Mouse (Mus musculus) midbrain, postnatal 0 days (tissue): ENCODE measurements around the gene Fut7. TPM values are rescaled to one million over a fixed set of nuclear protein-coding genes. Genes with fewer than 3 reads are reported as not detected.
"Not testable (repeated sequence)": the region's sequence is repeated elsewhere in the genome, so short reads cannot be mapped to it uniquely, and the experiment has no call there.

Experiments
- ATAC-seq: fragments of 200-750 bp; cut with Nextera tagmentation; 2 replicates; pipeline ENCODE4 v1.8.0; 2017; ENCODE audit warnings: moderate number of reproducible peaks, mild to moderate bottlenecking, moderate TSS enrichment, moderate library complexity; ENCODE audit not compliant: low FRiP score
- DNase-seq: peaks from one replicate; pipeline ENCODE4 v3.0.0-alpha.2; 2015; ENCODE audit warnings: low spot score
- H3K27ac ChIP-seq: fragments of 300-500 bp; sonication (generic); 2 replicates; pipeline ENCODE4 v1.5.1; 2014; ENCODE audit warnings: low read depth, mild to moderate bottlenecking, low read length, mixed read lengths
- H3K27me3 ChIP-seq: fragments of 300-500 bp; sonication (generic); 2 replicates; pipeline ENCODE4 v1.6.1; 2014; ENCODE audit warnings: low read length, control low read depth, mixed read lengths; ENCODE audit not compliant: insufficient read depth
- H3K36me3 ChIP-seq: fragments of 300-500 bp; sonication (generic); 2 replicates; pipeline ENCODE4 v1.6.1; 2014; ENCODE audit warnings: low read length, control low read depth, mixed read lengths; ENCODE audit not compliant: insufficient read depth
- H3K4me1 ChIP-seq: fragments of 300-500 bp; sonication (generic); 2 replicates; pipeline ENCODE4 v1.6.1; 2014; ENCODE audit warnings: mild to moderate bottlenecking, control low read depth, antibody characterized with exemption, low read length, mixed read lengths; ENCODE audit not compliant: insufficient read depth
- H3K4me2 ChIP-seq: fragments of 300-500 bp; sonication (generic); 2 replicates; pipeline ENCODE4 v1.6.1; 2014; ENCODE audit warnings: low read depth, mild to moderate bottlenecking, low read length, mixed read lengths; ENCODE audit not compliant: poor library complexity, severe bottlenecking
- H3K4me3 ChIP-seq: fragments of 300-500 bp; sonication (generic); 2 replicates; pipeline ENCODE4 v1.5.1; 2014; ENCODE audit warnings: low read depth, mild to moderate bottlenecking, low read length, moderate library complexity
- H3K9ac ChIP-seq: fragments of 300-500 bp; sonication (generic); replicated peaks from 2 replicates; pipeline ENCODE4 v1.6.1; 2014; ENCODE audit warnings: mild to moderate bottlenecking, low read length, moderate library complexity, mixed read lengths; ENCODE audit not compliant: poor library complexity, severe bottlenecking
- H3K9me3 ChIP-seq: fragments of 300-500 bp; sonication (generic); 2 replicates; pipeline ENCODE4 v1.6.1; 2016; ENCODE audit warnings: low read length, control low read depth
- CTCF ChIP-seq: IDR thresholded peaks from 2 replicates; pipeline ENCODE4 v1.5.1; 2016; ENCODE audit warnings: antibody characterized with exemption, mild to moderate bottlenecking
- WGBS: fragments of 180-500 bp; shearing (Covaris S2); extraction: QIAGEN DNeasy Blood & Tissue Kit; methylation state at CpG from one replicate; pipeline ENCODE4 v1.1.7; 2014; 5-methylcytosine and 5-hydroxymethylcytosine counted together
- polyA plus RNA-seq: library from polyadenylated mRNA; unstranded; fragments of >200 nt; fragmentation: Nextera tagmentation; extraction: Ambion mirVana; gene quantifications from 2 replicates; pipeline ENCODE4 v1.2.1, GENCODE M21; 2015
- total RNA-seq: library from RNA; depleted of rRNA; stranded (reverse); fragments of >200 nt; gene quantifications from 2 replicates; pipeline ENCODE4 v1.2.3, GENCODE M21; 2014

The Fut7 gene
- total and polyA plus RNA-seq, 2 experiments from 2014 or later: 0.23 to 1.6 TPM

DNA sequence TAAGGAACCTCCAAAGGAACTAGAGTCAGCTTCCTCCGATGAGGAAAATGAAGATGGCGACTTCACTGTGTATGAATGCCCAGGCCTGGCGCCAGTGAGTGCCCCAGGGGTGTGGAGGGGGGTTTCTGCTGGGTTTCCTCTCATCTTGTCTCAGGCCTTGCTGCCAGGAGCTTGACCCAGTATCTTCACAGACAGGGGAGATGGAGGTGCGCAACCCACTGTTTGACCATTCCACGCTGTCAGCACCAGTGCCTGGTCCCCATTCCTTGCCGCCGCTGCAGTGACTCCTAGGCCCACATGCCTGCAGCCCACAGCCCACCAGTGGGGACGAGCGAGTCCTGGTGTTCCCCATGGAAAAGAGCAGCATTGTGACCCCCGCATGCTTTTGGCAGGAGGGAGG, 14.2 kb upstream of the Fut7 start:
- no peak overlapping the region for H3K4me2 ChIP-seq
- H3K36me3 ChIP-seq: peaks cover 30% of the 10 kb centered on the region
- ATAC-seq (no peak), DNase-seq (no peak)
- no peak overlapping the region for H3K9ac ChIP-seq
- no peaks in the 10 kb centered on the region for H3K27me3 ChIP-seq
- TF ChIP-seq CTCF: no peak
- 90% methylated on average over 10 of the region's 10 CpGs for WGBS
- no peak overlapping the region for H3K4me3 ChIP-seq
- H3K9me3 ChIP-seq: no peaks in the 10 kb centered on the region
- no peak overlapping the region for H3K27ac ChIP-seq
- H3K4me1 ChIP-seq: peaks cover 6% of the 10 kb centered on the region

DNA sequence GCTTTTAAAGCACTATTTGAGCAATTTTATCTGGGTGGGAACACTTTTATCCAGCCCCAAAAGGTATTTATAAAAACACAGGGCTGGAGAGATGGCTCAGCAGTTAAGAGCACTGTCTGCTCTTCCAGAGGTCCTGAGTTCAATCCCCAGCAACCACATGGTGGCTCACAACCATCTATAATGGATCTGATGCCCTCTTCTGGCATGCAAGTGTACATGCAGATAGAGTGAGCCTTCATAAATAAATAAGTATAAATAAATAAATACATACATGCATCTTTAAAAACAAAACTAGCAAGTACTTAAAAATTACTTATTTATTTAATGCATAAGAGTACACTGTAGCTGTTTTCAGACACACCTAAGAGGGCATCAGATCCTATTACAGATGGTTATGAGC, 9.6 kb upstream of the Fut7 start:
- H3K9me3 ChIP-seq, H3K27ac ChIP-seq, ATAC-seq, H3K9ac ChIP-seq, DNase-seq, H3K4me2 ChIP-seq, H3K27me3 ChIP-seq, H3K4me3 ChIP-seq, H3K4me1 ChIP-seq: not testable (repeated sequence)
- peak; percentile 57 for TF ChIP-seq CTCF
- H3K36me3 ChIP-seq: peaks cover 18% of the 10 kb centered on the region

DNA sequence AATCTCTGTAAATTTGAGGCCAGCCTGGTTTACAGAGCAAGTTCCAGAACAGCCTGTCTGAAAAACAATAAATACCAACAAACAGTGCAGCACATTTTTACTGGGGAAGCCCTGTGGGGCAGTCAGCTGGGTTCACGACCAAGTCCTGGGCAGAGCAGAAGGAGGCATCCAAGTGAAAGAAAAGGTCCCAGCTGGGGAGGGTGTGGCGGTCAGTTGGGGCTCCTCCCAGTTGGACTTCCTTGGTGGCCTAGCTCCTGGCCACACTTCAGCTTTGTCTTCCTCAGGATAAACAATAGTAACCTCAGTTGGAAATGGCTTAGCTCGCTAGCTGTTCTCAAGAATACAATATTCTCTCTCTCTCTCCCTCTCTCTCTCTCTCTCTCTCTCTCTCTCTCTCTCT, 5.6 kb upstream of the Fut7 start:
- Histone ChIP-seq H3K4me3 (no peak overlapping the region), H3K9me3 (no peaks in the 10 kb centered on the region), H3K27me3 (no peaks in the 10 kb centered on the region), H3K4me2 (no peak overlapping the region), H3K9ac (no peak overlapping the region), H3K36me3 (no peaks in the 10 kb centered on the region), H3K4me1 (no peaks in the 10 kb centered on the region), H3K27ac (no peak overlapping the region)
- 19% methylated on average over 3 of the region's 3 CpGs for WGBS
- DNase-seq (no peak), ATAC-seq (no peak)
- no peak for TF ChIP-seq CTCF

DNA sequence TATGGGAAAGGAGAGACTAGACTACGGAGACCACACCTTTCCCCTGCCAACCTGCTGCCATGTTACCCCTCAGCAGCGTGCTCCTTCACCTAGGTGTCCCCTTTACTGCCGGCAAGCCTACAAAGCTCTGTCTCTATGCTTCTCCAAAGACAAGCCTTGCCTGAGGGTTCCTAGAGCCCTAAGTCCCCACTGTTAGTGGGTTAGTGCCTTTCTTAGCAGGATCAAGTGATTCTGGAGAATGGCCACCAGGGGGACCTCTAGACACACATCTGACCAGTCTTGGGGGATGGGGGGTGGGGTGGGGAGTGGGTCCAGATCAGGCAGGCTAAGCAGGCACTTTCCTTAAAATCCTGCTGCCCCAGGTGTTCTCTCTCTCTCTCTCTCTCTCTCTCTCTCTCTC, 1.2 kb upstream of the Fut7 start:
- Histone ChIP-seq H3K4me2 (no peak overlapping the region), H3K27ac (no peak overlapping the region), H3K9me3 (no peaks in the 10 kb centered on the region), H3K4me1 (no peaks in the 10 kb centered on the region), H3K27me3 (no peaks in the 10 kb centered on the region), H3K9ac (no peak overlapping the region), H3K4me3 (no peak overlapping the region), H3K36me3 (no peaks in the 10 kb centered on the region)
- 14% methylated on average over 3 of the region's 3 CpGs for WGBS
- DNase-seq: peak; percentile 86
- ATAC-seq: peak; percentile 57; the same call in 1 of the 2 replicates
- peak; percentile 77 for TF ChIP-seq CTCF

GRCm38 (mm10) chr2:25423626-25424025, 559 bp downstream of the Fut7 start:
- no peak for ATAC-seq
- 79% methylated on average over 1 of the region's 1 CpGs for WGBS
- Histone ChIP-seq H3K4me1 (no peaks in the 10 kb centered on the region), H3K9ac (no peak overlapping the region), H3K4me2 (no peak overlapping the region), H3K27me3 (no peaks in the 10 kb centered on the region), H3K36me3 (no peaks in the 10 kb centered on the region), H3K4me3 (no peak overlapping the region), H3K9me3 (no peaks in the 10 kb centered on the region), H3K27ac (no peak overlapping the region)
- TF ChIP-seq CTCF: no peak
- DNase-seq: no peak

DNA sequence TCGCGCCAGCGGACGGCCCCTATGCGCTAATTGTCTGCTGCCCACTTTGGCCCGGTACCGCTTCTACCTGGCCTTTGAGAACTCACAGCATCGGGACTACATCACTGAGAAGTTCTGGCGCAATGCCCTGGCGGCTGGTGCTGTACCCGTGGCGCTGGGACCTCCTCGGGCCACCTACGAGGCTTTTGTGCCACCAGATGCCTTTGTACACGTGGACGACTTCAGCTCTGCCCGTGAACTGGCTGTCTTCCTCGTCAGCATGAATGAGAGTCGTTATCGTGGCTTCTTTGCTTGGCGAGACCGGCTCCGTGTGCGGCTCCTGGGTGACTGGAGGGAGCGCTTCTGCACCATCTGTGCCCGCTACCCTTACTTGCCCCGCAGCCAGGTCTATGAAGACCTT, 2.4 kb downstream of the Fut7 start:
- H3K9ac ChIP-seq: no peak overlapping the region
- no peak overlapping the region for H3K4me2 ChIP-seq
- no peak for DNase-seq

More for the DNA sequence above, 2.4 kb downstream of the Fut7 start:
- H3K27me3 ChIP-seq: no peaks in the 10 kb centered on the region
- peaks cover 8% of the 10 kb centered on the region for H3K4me1 ChIP-seq
- H3K9me3 ChIP-seq: no peaks in the 10 kb centered on the region
- no peak for ATAC-seq
- no peak overlapping the region for H3K4me3 ChIP-seq
- H3K27ac ChIP-seq: no peak overlapping the region
- H3K36me3 ChIP-seq: no peaks in the 10 kb centered on the region
- no peak for TF ChIP-seq CTCF
- 52% methylated on average over 27 of the region's 27 CpGs for WGBS
